Mouse (Mus musculus) spleen, postnatal 36 days (tissue): ENCODE results near the gene Capza2.

Experiments
- DNase-seq, 2 experiments: peaks; one replicate each; pipeline ENCODE4 v3.0.0; 2022; ENCODE audit warnings: low spot score in 2 of 2, mixed read lengths in 1 of 2

Capza2 gene

GRCm38 (mm10) chr6:17705973-17706372 lies 69.9 kb downstream of the Capza2 start:
- DNase-seq, result no peak
